In the genomic region with DNA sequence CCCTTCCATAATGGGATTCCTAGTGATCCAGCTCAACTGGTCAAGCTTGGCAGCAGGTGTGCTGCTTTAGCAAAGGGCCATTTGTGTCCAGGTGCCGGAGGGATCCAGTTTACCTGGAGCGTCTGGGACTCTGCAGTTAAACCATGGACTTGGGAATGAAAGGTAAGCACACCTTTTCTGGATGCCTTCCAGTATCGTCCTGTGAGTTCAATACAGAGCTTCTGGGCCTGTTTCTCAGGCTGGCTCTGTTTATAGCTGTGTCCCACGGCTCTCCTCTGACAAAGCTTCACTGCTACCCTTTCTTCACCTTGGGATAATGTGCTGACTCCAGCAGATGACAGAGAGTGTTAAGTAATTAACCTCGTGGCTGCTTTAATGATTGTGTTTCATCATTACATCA, we compare ENCODE assay signal across 23 mouse cellular contexts. TPM values are rescaled to one million over a fixed set of nuclear protein-coding genes. Genes with fewer than 3 reads are reported as not detected.
A peak's percentile ranks its signal among the peaks of the same experiment; 100 is the strongest.
DNase-seq lines count a peak whose midpoint lies in the region; ATAC-seq lines count a peak whose summit lies in the region.
"Had no signal": no experiment of that assay in that cellular context is flagged by ENCODE, and none has a peak within 500 bp of the region (broad histone marks: within the 10 kb centered on the region; RNA-seq: fewer than 3 reads in every experiment).

No protein-coding gene starts in this region.

- H3K4me3 ChIP-seq in kidney, embryonic 14.5 days (ENCODE audit: low read length), result no peak overlapping the region
- H3K4me3 ChIP-seq in brown adipose tissue, adult 24 weeks (ENCODE audit: insufficient read depth, low read depth, low read length), result no peak overlapping the region
- no peak overlapping the region for H3K4me3 ChIP-seq in embryonic facial prominence, embryonic 15.5 days (replicated peaks)
- H3K4me3 ChIP-seq: embryonic facial prominence, embryonic 12.5 days; forebrain, embryonic 10.5 days; heart, adult 2 months; hindbrain, embryonic 15.5 days; limb, embryonic 12.5 days; neural tube, embryonic 15.5 days had no signal

- no peak for ATAC-seq in kidney, embryonic 14.5 days (ENCODE audit: low FRiP score, low TSS enrichment)
- peak; percentile 29; the same call in 1 of the 2 replicates for ATAC-seq in embryonic facial prominence, embryonic 15.5 days (ENCODE audit: insufficient number of reproducible peaks, low FRiP score, low TSS enrichment, low read depth)
- no peak for ATAC-seq in CD4-positive, CD25-positive, alpha-beta regulatory T cell, adult 4 months
- ATAC-seq: forebrain, postnatal 0 days had no signal

- peak; percentile 24 for DNase-seq in kidney, adult 11 months
- peak; percentile 12 for DNase-seq in kidney, postnatal 14 days
- DNase-seq in thymus, postnatal 0 days (ENCODE audit: low spot score), result no peak
- no peak for DNase-seq in c-Kit-positive CD71-positive TER-119-positive erythroid progenitor cells, embryonic 14.5 days (ENCODE audit: low spot score)
- DNase-seq: cerebellum, adult 9-11 months; forebrain, postnatal 0 days; heart, adult 2 months; heart, postnatal 4 days; lung, adult 18-20 months; lung, postnatal 14 days; midbrain, embryonic 14.5 days; thymus, postnatal 36 days had no signal

- no peaks in the 10 kb centered on the region for H3K9me3 ChIP-seq in kidney, embryonic 14.5 days (ENCODE audit: control insufficient read depth, low read length)
- H3K9me3 ChIP-seq in embryonic facial prominence, embryonic 15.5 days (replicated peaks), result no peaks in the 10 kb centered on the region
- H3K9me3 ChIP-seq: embryonic facial prominence, embryonic 12.5 days; forebrain, embryonic 10.5 days; hindbrain, embryonic 15.5 days; limb, embryonic 12.5 days; neural tube, embryonic 15.5 days had no signal

- no peaks in the 10 kb centered on the region for H3K4me1 ChIP-seq in kidney, embryonic 14.5 days (ENCODE audit: control insufficient read depth, insufficient read depth, low read length)
- no peaks in the 10 kb centered on the region for H3K4me1 ChIP-seq in brown adipose tissue, adult 24 weeks (ENCODE audit: control insufficient read depth, insufficient read depth, insufficient read length, low read length)
- H3K4me1 ChIP-seq in embryonic facial prominence, embryonic 15.5 days, result no peaks in the 10 kb centered on the region
- H3K4me1 ChIP-seq: embryonic facial prominence, embryonic 12.5 days; hindbrain, embryonic 15.5 days; limb, embryonic 12.5 days; neural tube, embryonic 15.5 days had no signal

- no peaks in the 10 kb centered on the region for H3K27me3 ChIP-seq in kidney, embryonic 14.5 days (ENCODE audit: control insufficient read depth, insufficient read depth, low read length)
- no peaks in the 10 kb centered on the region for H3K27me3 ChIP-seq in embryonic facial prominence, embryonic 15.5 days
- H3K27me3 ChIP-seq: embryonic facial prominence, embryonic 12.5 days; hindbrain, embryonic 15.5 days; limb, embryonic 12.5 days; neural tube, embryonic 15.5 days had no signal

- no peak overlapping the region for H3K4me2 ChIP-seq in kidney, embryonic 14.5 days (replicated peaks; ENCODE audit: low read depth, low read length)
- H3K4me2 ChIP-seq in embryonic facial prominence, embryonic 15.5 days (replicated peaks), result no peak overlapping the region
- H3K4me2 ChIP-seq: embryonic facial prominence, embryonic 12.5 days; hindbrain, embryonic 15.5 days; limb, embryonic 12.5 days; neural tube, embryonic 15.5 days had no signal

- no peak overlapping the region for H3K27ac ChIP-seq in kidney, embryonic 14.5 days (ENCODE audit: low read depth, low read length)
- peak overlapping the region; percentile 23; the same call in 1 of the 2 replicates for H3K27ac ChIP-seq in brown adipose tissue, adult 24 weeks (replicated peaks; ENCODE audit: low read depth, low read length)
- H3K27ac ChIP-seq in embryonic facial prominence, embryonic 15.5 days (replicated peaks), result no peak overlapping the region
- H3K27ac ChIP-seq: embryonic facial prominence, embryonic 12.5 days; forebrain, embryonic 10.5 days; heart, adult 2 months; hindbrain, embryonic 15.5 days; limb, embryonic 12.5 days; neural tube, embryonic 15.5 days had no signal

- no peaks in the 10 kb centered on the region for H3K36me3 ChIP-seq in kidney, embryonic 14.5 days (ENCODE audit: control insufficient read depth, insufficient read depth, low read length)
- H3K36me3 ChIP-seq in embryonic facial prominence, embryonic 15.5 days, result no peaks in the 10 kb centered on the region
- H3K36me3 ChIP-seq: embryonic facial prominence, embryonic 12.5 days; forebrain, embryonic 10.5 days; hindbrain, embryonic 15.5 days; limb, embryonic 12.5 days; neural tube, embryonic 15.5 days had no signal

- H3K9ac ChIP-seq in kidney, embryonic 14.5 days (ENCODE audit: low read depth, low read length), result no peak overlapping the region
- H3K9ac ChIP-seq in embryonic facial prominence, embryonic 15.5 days, result no peak overlapping the region
- H3K9ac ChIP-seq: embryonic facial prominence, embryonic 12.5 days; forebrain, postnatal 0 days; hindbrain, embryonic 15.5 days; limb, embryonic 12.5 days; neural tube, embryonic 15.5 days had no signal

- WGBS in kidney, embryonic 14.5 days, result 70% methylated on average over 5 of the region's 5 CpGs
- WGBS in embryonic facial prominence, embryonic 15.5 days, result 71% methylated on average over 5 of the region's 5 CpGs

RNA-seq across cellular contexts. Expression of gene AC153137.1, which starts 39.6 kb away (rescaled TPM):
- polyA plus RNA-seq in kidney, embryonic 14.5 days (2014; fragmentation: Nextera tagmentation; extraction: Ambion mirVana), result not detected in 2 replicates
- polyA plus RNA-seq in brown adipose tissue, adult 24 weeks (2012; ENCODE audit: insufficient read depth, insufficient read length, missing spikeins), result not detected in 2 replicates
- polyA plus RNA-seq in embryonic facial prominence, embryonic 15.5 days (2015; fragmentation: Nextera tagmentation; extraction: Ambion mirVana), result not detected in 2 replicates
- polyA plus RNA-seq in thymus, postnatal 0 days (2015; fragmentation: Nextera tagmentation; extraction: Ambion mirVana), result not detected in 2 replicates
- polyA plus RNA-seq in CD4-positive, CD25-positive, alpha-beta regulatory T cell, adult 4 months (2017; shearing (Covaris generic)), result not detected
- polyA plus RNA-seq: cortical plate, adult 2 months; embryonic facial prominence, embryonic 12.5 days; forebrain, embryonic 10.5 days; forebrain, postnatal 0 days; heart, adult 2 months; heart, embryonic 14.5 days; hindbrain, embryonic 15.5 days; limb, embryonic 12.5 days; midbrain, embryonic 14.5 days; neural tube, embryonic 15.5 days had no signal

Comparison
In these comparisons a context has a peak if more than half of its experiments do, and no peak if none do; other contexts are left out.
1. DNase-seq: peak in kidney, adult 11 months (single experiment) and kidney, postnatal 14 days (single experiment); none in thymus, postnatal 0 days (single experiment) and c-Kit-positive CD71-positive TER-119-positive erythroid progenitor cells, embryonic 14.5 days (single experiment).